Mouse (Mus musculus): ENCODE measurements at regions not wholly inside any gene's neighbourhood (a gene's known extent, or its start where the extent isn't known, plus 50 kb on each side); places are given as distances from the start of the nearest gene placed in this dataset.
A peak's percentile ranks its signal among the peaks of the same experiment; 100 is the strongest.

GRCm38 (mm10) chr16:62355830-62356270 is 430.8 kb downstream of the Nsun3 start:
- peak overlapping the region; percentile 67 for H3K27ac ChIP-seq (replicated peaks; ENCODE audit: low read depth, low read length)
- no peaks in the 10 kb centered on the region for H3K9me3 ChIP-seq (ENCODE audit: control insufficient read depth, low read length)
- H3K4me2 ChIP-seq (ENCODE audit: low read length), result peak overlapping the region; percentile 43
- ATAC-seq (ENCODE audit: low FRiP score, low TSS enrichment) (peak; percentile 81; the same call in 1 of the 2 replicates), DNase-seq (peak; percentile 68)
- H3K27me3 ChIP-seq (ENCODE audit: control insufficient read depth, insufficient read depth, low read length), result no peaks in the 10 kb centered on the region
- H3K9ac ChIP-seq (replicated peaks; ENCODE audit: low read length), result 0 out of 2 replicates have a peak overlapping the region, but pooled peaks have one; percentile 7
- H3K4me3 ChIP-seq (replicated peaks; ENCODE audit: low read depth, low read length), result no peak overlapping the region
- H3K36me3 ChIP-seq (ENCODE audit: control insufficient read depth, insufficient read depth, low read length), result no peaks in the 10 kb centered on the region
- H3K4me1 ChIP-seq (ENCODE audit: control insufficient read depth, insufficient read depth, low read length), result 0 out of 2 replicates have a peak, but pooled peaks cover 7% of the 10 kb centered on the region
- WGBS, result 17% methylated on average over 8 of the region's 8 CpGs

- Histone ChIP-seq H3K36me3 (ENCODE audit: control insufficient read depth, insufficient read depth, low read length) (no peaks in the 10 kb centered on the region), H3K9me3 (ENCODE audit: control insufficient read depth, low read length) (no peaks in the 10 kb centered on the region), H3K4me3 (replicated peaks; ENCODE audit: low read depth, low read length) (no peak overlapping the region), H3K27me3 (ENCODE audit: control insufficient read depth, insufficient read depth, low read length) (no peaks in the 10 kb centered on the region), H3K27ac (replicated peaks; ENCODE audit: low read depth, low read length) (no peak overlapping the region), H3K4me2 (ENCODE audit: low read length) (no peak overlapping the region), H3K4me1 (ENCODE audit: control insufficient read depth, insufficient read depth, low read length) (no peaks in the 10 kb centered on the region), H3K9ac (replicated peaks; ENCODE audit: low read length) (no peak overlapping the region)
- 73% methylated on average over 5 of the region's 5 CpGs for WGBS
- DNase-seq, result peak; percentile 6
- ATAC-seq (ENCODE audit: low FRiP score, low TSS enrichment), result no peak
Observed at GRCm38 (mm10) chr16:62327378-62328036, 459.1 kb downstream of the Nsun3 start.

GRCm38 (mm10) chr16:62325534-62326244 is 460.9 kb downstream of the Nsun3 start:
- Histone ChIP-seq H3K27ac (replicated peaks; ENCODE audit: low read depth, low read length) (no peak overlapping the region), H3K9me3 (ENCODE audit: control insufficient read depth, low read length) (no peaks in the 10 kb centered on the region), H3K27me3 (ENCODE audit: control insufficient read depth, insufficient read depth, low read length) (no peaks in the 10 kb centered on the region), H3K4me1 (ENCODE audit: control insufficient read depth, insufficient read depth, low read length) (no peaks in the 10 kb centered on the region), H3K9ac (replicated peaks; ENCODE audit: low read length) (no peak overlapping the region), H3K4me2 (ENCODE audit: low read length) (no peak overlapping the region), H3K4me3 (replicated peaks; ENCODE audit: low read depth, low read length) (no peak overlapping the region), H3K36me3 (ENCODE audit: control insufficient read depth, insufficient read depth, low read length) (no peaks in the 10 kb centered on the region)
- ATAC-seq (ENCODE audit: low FRiP score, low TSS enrichment) (0 out of 2 replicates have a peak, but pooled peaks have one; percentile 46), DNase-seq (no peak)
- 72% methylated on average over 3 of the region's 3 CpGs for WGBS

GRCm38 (mm10) chr16:62322809-62323208 is 463.8 kb downstream of the Nsun3 start:
- Histone ChIP-seq H3K36me3 (ENCODE audit: control insufficient read depth, insufficient read depth, low read length) (no peaks in the 10 kb centered on the region), H3K27me3 (ENCODE audit: control insufficient read depth, insufficient read depth, low read length) (no peaks in the 10 kb centered on the region), H3K27ac (replicated peaks; ENCODE audit: low read depth, low read length) (no peak overlapping the region), H3K9me3 (ENCODE audit: control insufficient read depth, low read length) (no peaks in the 10 kb centered on the region), H3K4me2 (ENCODE audit: low read length) (no peak overlapping the region), H3K4me3 (replicated peaks; ENCODE audit: low read depth, low read length) (no peak overlapping the region), H3K4me1 (ENCODE audit: control insufficient read depth, insufficient read depth, low read length) (no peaks in the 10 kb centered on the region), H3K9ac (replicated peaks; ENCODE audit: low read length) (no peak overlapping the region)
- DNase-seq (peak; percentile 11), ATAC-seq (ENCODE audit: low FRiP score, low TSS enrichment) (0 out of 2 replicates have a peak, but pooled peaks have one; percentile 11)
- WGBS, result 79% methylated on average over 1 of the region's 1 CpGs

GRCm38 (mm10) chr16:62288948-62289347 is 497.7 kb downstream of the Nsun3 start:
- Histone ChIP-seq H3K4me2 (ENCODE audit: low read length) (no peak overlapping the region), H3K9me3 (ENCODE audit: control insufficient read depth, low read length) (no peaks in the 10 kb centered on the region), H3K27ac (replicated peaks; ENCODE audit: low read depth, low read length) (no peak overlapping the region), H3K4me3 (replicated peaks; ENCODE audit: low read depth, low read length) (no peak overlapping the region), H3K27me3 (ENCODE audit: control insufficient read depth, insufficient read depth, low read length) (no peaks in the 10 kb centered on the region), H3K9ac (replicated peaks; ENCODE audit: low read length) (no peak overlapping the region), H3K4me1 (ENCODE audit: control insufficient read depth, insufficient read depth, low read length) (no peaks in the 10 kb centered on the region), H3K36me3 (ENCODE audit: control insufficient read depth, insufficient read depth, low read length) (no peaks in the 10 kb centered on the region)
- ATAC-seq (ENCODE audit: low FRiP score, low TSS enrichment) (no peak), DNase-seq (no peak)
- 62% methylated on average over 3 of the region's 3 CpGs for WGBS
